ENCODE assay signal across 11 mouse cellular contexts in the genomic region with DNA sequence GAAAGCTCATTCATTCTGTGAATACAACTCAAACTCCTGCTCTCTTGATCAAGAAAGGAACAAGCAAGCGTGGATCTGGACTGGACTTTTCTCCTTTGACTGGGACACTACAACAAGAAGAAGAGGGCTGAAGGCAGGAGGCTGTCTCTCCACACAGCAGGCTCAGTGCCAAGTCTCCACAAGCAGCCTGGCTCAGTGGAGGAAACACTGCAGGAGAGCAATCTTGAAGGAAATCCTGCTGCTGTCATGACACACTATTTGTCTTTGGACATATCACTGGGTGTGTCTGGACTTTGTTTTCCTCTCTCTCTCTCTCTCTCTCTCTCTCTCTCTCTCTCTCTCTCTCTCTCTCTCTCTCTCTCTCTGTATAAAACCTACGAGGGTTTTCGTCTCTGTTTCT.
A peak's percentile ranks its signal among the peaks of the same experiment; 100 is the strongest.
DNase-seq lines count a peak whose midpoint lies in the region; ATAC-seq lines count a peak whose summit lies in the region.
"Had no signal": no experiment of that assay in that cellular context is flagged by ENCODE, and none has a peak within 500 bp of the region (broad histone marks: within the 10 kb centered on the region; RNA-seq: fewer than 3 reads in every experiment).

No protein-coding gene starts in this region.

- H3K27me3 ChIP-seq in embryonic facial prominence, embryonic 14.5 days (replicated peaks; ENCODE audit: control insufficient read depth, insufficient read depth, low read length), result no peaks in the 10 kb centered on the region
- no peaks in the 10 kb centered on the region for H3K27me3 ChIP-seq in embryonic facial prominence, embryonic 10.5 days (replicated peaks; ENCODE audit: low read depth, poor library complexity, severe bottlenecking)
- H3K27me3 ChIP-seq in hindbrain, embryonic 10.5 days (ENCODE audit: insufficient read depth, poor library complexity, severe bottlenecking), result no peaks in the 10 kb centered on the region
- H3K27me3 ChIP-seq: embryonic facial prominence, embryonic 15.5 days; stomach, embryonic 15.5 days had no signal

- H3K9ac ChIP-seq in embryonic facial prominence, embryonic 14.5 days (ENCODE audit: low read depth, low read length), result no peak overlapping the region
- H3K9ac ChIP-seq: embryonic facial prominence, embryonic 15.5 days; liver, embryonic 14.5 days; stomach, embryonic 15.5 days had no signal

- H3K4me1 ChIP-seq in embryonic facial prominence, embryonic 14.5 days (ENCODE audit: control insufficient read depth, insufficient read depth, low read length), result no peaks in the 10 kb centered on the region
- H3K4me1 ChIP-seq in embryonic facial prominence, embryonic 10.5 days, result no peaks in the 10 kb centered on the region
- no peaks in the 10 kb centered on the region for H3K4me1 ChIP-seq in hindbrain, embryonic 10.5 days (replicated peaks)
- H3K4me1 ChIP-seq: embryonic facial prominence, embryonic 15.5 days; stomach, embryonic 15.5 days had no signal

- H3K36me3 ChIP-seq in embryonic facial prominence, embryonic 14.5 days (ENCODE audit: control insufficient read depth, insufficient read depth, low read length), result no peaks in the 10 kb centered on the region
- H3K36me3 ChIP-seq in embryonic facial prominence, embryonic 10.5 days (replicated peaks), result no peaks in the 10 kb centered on the region
- H3K36me3 ChIP-seq in hindbrain, embryonic 10.5 days, result no peaks in the 10 kb centered on the region
- H3K36me3 ChIP-seq: embryonic facial prominence, embryonic 15.5 days; stomach, embryonic 15.5 days had no signal

- no peak overlapping the region for H3K4me2 ChIP-seq in embryonic facial prominence, embryonic 14.5 days (ENCODE audit: low read depth, low read length)
- H3K4me2 ChIP-seq: embryonic facial prominence, embryonic 15.5 days; stomach, embryonic 15.5 days had no signal

- ATAC-seq in embryonic facial prominence, embryonic 14.5 days (ENCODE audit: low read depth), result no peak

- no peaks in the 10 kb centered on the region for H3K9me3 ChIP-seq in embryonic facial prominence, embryonic 14.5 days (ENCODE audit: control insufficient read depth, low read length)
- H3K9me3 ChIP-seq in embryonic facial prominence, embryonic 10.5 days, result no peaks in the 10 kb centered on the region
- H3K9me3 ChIP-seq in hindbrain, embryonic 10.5 days, result no peaks in the 10 kb centered on the region
- H3K9me3 ChIP-seq: embryonic facial prominence, embryonic 15.5 days; stomach, embryonic 15.5 days had no signal

- DNase-seq in embryonic facial prominence, embryonic 14.5 days (ENCODE audit: low spot score), result peak; percentile 17
- DNase-seq in embryonic facial prominence, embryonic 10.5 days (ENCODE audit: low spot score), result no peak
- peak; percentile 23 for DNase-seq in right cerebral cortex, adult 18-20 months
- no peak for DNase-seq in right cerebral cortex, postnatal 25 days
- peak; percentile 79 for DNase-seq in kidney, postnatal 10 days
- DNase-seq in ovary, postnatal 14 days (ENCODE audit: low spot score), result no peak
- no peak for DNase-seq in hindbrain, embryonic 10.5 days (ENCODE audit: low spot score)
- no peak for DNase-seq in adipocyte (ENCODE audit: low spot score)

- no peak overlapping the region for H3K4me3 ChIP-seq in embryonic facial prominence, embryonic 14.5 days (ENCODE audit: low read depth, low read length)
- no peak overlapping the region for H3K4me3 ChIP-seq in embryonic facial prominence, embryonic 10.5 days
- no peak overlapping the region for H3K4me3 ChIP-seq in hindbrain, embryonic 10.5 days
- H3K4me3 ChIP-seq: embryonic facial prominence, embryonic 15.5 days; stomach, embryonic 15.5 days had no signal

- no peak overlapping the region for H3K27ac ChIP-seq in embryonic facial prominence, embryonic 14.5 days (replicated peaks; ENCODE audit: low read depth, low read length)
- H3K27ac ChIP-seq in embryonic facial prominence, embryonic 10.5 days (replicated peaks), result no peak overlapping the region
- no peak overlapping the region for H3K27ac ChIP-seq in hindbrain, embryonic 10.5 days
- H3K27ac ChIP-seq: embryonic facial prominence, embryonic 15.5 days; liver, embryonic 14.5 days; stomach, embryonic 15.5 days had no signal

- 52% methylated on average over 3 of the region's 3 CpGs for WGBS in embryonic facial prominence, embryonic 14.5 days
- WGBS in embryonic facial prominence, embryonic 10.5 days, result 81% methylated on average over 3 of the region's 3 CpGs
- 78% methylated on average over 3 of the region's 3 CpGs for WGBS in hindbrain, embryonic 10.5 days

Comparison
In these comparisons a context has a peak if more than half of its experiments do, and no peak if none do; other contexts are left out.
1. DNase-seq: peak in embryonic facial prominence, embryonic 14.5 days (single experiment), right cerebral cortex, adult 18-20 months (single experiment) and kidney, postnatal 10 days (single experiment); none in embryonic facial prominence, embryonic 10.5 days (single experiment), right cerebral cortex, postnatal 25 days (single experiment), ovary, postnatal 14 days (single experiment), hindbrain, embryonic 10.5 days (single experiment) and adipocyte (single experiment).